Mouse (Mus musculus): ENCODE measurements around the gene Lhpp.

Gene Lhpp

GRCm38 (mm10) chr7:132682901-132683300 lies 72.5 kb downstream of the Lhpp start:
- no peak for DNase-seq

- DNase-seq, result no peak
Observed at GRCm38 (mm10) chr7:132683923-132684322, 73.5 kb downstream of the Lhpp start.

GRCm38 (mm10) chr7:132686515-132686914 lies 76.1 kb downstream of the Lhpp start:
- no peak for DNase-seq

- no peak for DNase-seq
Observed at GRCm38 (mm10) chr7:132687897-132688296, 77.5 kb downstream of the Lhpp start.

GRCm38 (mm10) chr7:132688721-132689120 lies 78.3 kb downstream of the Lhpp start:
- DNase-seq, result no peak

GRCm38 (mm10) chr7:132689722-132690121 lies 79.3 kb downstream of the Lhpp start:
- DNase-seq, result no peak

GRCm38 (mm10) chr7:132690716-132691472 lies 80.5 kb downstream of the Lhpp start:
- no peak for DNase-seq

- no peak for DNase-seq
Observed at GRCm38 (mm10) chr7:132692719-132693118, 82.3 kb downstream of the Lhpp start.

GRCm38 (mm10) chr7:132693561-132693960 lies 83.1 kb downstream of the Lhpp start:
- no peak for DNase-seq

- DNase-seq, result no peak
Observed at GRCm38 (mm10) chr7:132697258-132697796, 86.9 kb downstream of the Lhpp start.

- DNase-seq, result no peak
Observed at GRCm38 (mm10) chr7:132698737-132699136, 88.3 kb downstream of the Lhpp start.

- DNase-seq, result no peak
Observed at GRCm38 (mm10) chr7:132699165-132699564, 88.7 kb downstream of the Lhpp start.

- DNase-seq, result peak in 1 of 2 experiments; percentile 30
Observed at GRCm38 (mm10) chr7:132699639-132700038, 89.2 kb downstream of the Lhpp start.

GRCm38 (mm10) chr7:132700107-132700506 lies 89.7 kb downstream of the Lhpp start:
- DNase-seq, result no peak

GRCm38 (mm10) chr7:132701412-132701811 lies 91.0 kb downstream of the Lhpp start:
- DNase-seq, result no peak

- DNase-seq, result no peak
Observed at GRCm38 (mm10) chr7:132702024-132702423, 91.6 kb downstream of the Lhpp start.

- no peak for DNase-seq
Observed at GRCm38 (mm10) chr7:132702492-132703070, 92.1 kb downstream of the Lhpp start.

GRCm38 (mm10) chr7:132703515-132704309 lies 93.3 kb downstream of the Lhpp start:
- no peak for DNase-seq

- DNase-seq, result no peak
Observed at GRCm38 (mm10) chr7:132704310-132704875, 94.0 kb downstream of the Lhpp start.

- DNase-seq, result peak in 1 of 2 experiments; percentile 39
Observed at GRCm38 (mm10) chr7:132705130-132705529, 94.7 kb downstream of the Lhpp start.

GRCm38 (mm10) chr7:132711579-132711978 lies 101.1 kb downstream of the Lhpp start:
- DNase-seq, result no peak

- no peak for DNase-seq
Observed at GRCm38 (mm10) chr7:132712044-132712708, 101.7 kb downstream of the Lhpp start.
